Mouse (Mus musculus): ENCODE data around the gene Stambp.

Stambp gene

DNA sequence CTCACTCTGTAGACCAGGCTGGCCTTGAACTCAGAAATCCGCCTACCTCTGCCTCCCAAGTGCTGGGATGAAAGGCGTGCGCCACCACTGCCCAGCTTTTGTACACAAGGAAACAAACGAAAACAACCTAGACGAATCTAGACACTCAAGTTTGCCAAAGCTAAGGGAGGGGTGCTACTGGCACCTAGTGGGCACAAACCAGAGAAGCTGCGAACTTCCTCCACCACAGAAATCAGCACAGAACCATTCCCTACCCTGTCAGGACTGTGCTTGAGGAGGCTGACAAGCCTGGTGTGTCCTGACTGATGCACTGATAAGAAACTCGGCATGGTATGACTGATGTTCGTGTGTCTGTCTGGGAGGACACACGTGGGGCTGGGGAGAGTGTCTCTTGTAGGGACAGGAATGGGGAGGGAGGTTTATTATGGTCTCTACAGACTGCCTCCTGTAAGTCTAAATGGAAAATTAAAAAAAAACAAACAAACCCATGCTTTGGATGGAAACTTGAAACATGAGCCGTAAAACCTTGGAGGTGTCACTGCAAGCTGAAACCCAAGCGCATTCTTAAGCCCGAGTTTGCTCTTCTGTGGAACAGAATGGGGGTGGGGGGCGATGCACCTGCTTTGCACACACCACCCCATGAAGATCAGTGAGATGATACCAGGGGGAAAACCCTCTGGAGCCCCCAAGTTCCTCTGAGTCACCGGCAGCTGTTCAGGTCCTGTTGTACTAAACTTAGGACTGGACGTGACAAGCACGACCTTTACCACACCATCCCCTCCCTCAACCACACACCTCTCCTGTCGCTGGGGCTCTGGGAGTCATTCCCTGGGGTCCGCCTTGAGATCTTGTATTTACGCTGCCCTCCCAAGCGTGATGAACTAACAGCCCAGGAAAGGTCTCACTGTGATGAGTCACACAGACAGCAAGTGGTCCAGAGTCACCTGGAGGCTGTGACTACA lies 3.3 kb downstream of the Stambp start:
- DNase-seq (ENCODE audit: low read depth, low spot score) = no peak

GRCm38 (mm10) chr6:83555972-83556371 lies 16.6 kb downstream of the Stambp start:
- DNase-seq (ENCODE audit: low read depth, low spot score) = no peak

DNA sequence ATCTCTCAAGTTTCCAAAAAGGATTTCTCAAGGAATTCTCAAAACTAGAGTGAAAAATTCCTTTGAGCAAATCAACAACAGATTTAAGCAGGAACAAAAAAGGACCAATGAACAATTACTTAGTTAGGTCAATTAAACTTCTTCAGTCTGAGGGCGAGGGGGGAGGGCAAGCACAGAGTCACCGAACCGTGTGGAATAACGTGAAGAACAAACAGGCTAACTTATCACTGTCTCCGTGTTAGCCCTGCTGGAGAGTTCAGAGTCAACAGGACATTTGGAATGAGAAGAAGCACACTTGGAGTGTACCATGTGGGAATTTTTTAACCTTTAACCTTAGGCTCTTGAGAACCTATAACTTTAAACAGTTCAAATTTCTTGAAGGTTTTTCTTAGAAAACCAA lies 24.2 kb downstream of the Stambp start:
- no peak for DNase-seq (ENCODE audit: low read depth, low spot score)

DNA sequence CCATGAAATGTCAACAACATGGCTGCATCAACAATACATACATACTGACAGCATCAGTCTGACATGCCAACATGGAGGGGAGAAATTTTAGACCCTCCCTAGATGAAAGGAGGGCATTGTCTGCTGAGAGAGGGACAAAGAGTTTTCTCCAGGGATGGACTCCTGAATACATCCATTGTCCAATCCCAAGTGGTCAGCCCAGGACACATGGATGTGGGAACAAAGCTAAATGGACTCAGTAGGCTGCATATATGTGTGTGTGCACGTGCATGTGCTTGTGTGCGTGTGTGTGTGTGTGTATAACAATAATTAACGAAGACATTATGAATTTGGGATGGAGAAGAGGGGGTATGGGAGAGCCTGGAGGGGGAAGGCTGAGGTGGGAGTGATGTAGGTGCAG lies 26.8 kb downstream of the Stambp start:
- DNase-seq (ENCODE audit: low read depth, low spot score) = no peak

- no peak for DNase-seq (ENCODE audit: low read depth, low spot score)
These were observed 30.6 kb downstream of the Stambp start for GRCm38 (mm10) chr6:83541756-83542456.

DNA sequence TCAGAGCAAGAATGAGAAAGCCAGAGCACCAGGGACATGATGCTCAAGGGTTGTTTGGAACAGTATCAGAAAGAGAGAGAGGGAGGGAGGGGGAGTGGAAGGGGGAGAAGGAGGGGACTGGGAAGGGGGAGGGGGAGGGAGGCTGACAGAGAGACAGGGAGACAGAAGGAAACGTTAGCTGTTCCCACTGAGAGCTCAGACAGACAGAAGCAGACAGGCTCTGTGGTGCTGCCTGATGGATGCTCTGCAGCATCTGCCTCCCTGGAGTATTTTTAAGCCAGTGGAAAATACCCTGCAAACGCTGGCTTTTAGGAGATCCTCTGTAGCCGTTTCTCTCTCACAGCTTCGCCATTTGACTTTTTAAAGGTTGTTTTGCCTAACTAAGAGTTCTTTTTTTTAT lies 32.5 kb downstream of the Stambp start:
- no peak for DNase-seq (ENCODE audit: low read depth, low spot score)

DNA sequence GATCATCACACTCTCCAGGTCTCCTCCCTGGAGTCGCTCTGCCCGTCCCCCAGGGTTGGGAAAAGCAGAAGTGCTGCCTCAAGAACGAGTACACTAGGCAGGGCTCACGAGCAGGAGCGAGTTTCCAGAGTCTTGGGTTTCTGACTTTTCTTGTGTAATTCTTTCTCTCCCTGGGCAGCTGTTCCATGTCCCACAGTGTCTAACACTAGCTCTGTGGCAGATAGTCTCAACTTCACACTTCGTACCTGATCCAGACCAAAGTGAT lies 35.8 kb downstream of the Stambp start:
- no peak for DNase-seq (ENCODE audit: low read depth, low spot score)

DNA sequence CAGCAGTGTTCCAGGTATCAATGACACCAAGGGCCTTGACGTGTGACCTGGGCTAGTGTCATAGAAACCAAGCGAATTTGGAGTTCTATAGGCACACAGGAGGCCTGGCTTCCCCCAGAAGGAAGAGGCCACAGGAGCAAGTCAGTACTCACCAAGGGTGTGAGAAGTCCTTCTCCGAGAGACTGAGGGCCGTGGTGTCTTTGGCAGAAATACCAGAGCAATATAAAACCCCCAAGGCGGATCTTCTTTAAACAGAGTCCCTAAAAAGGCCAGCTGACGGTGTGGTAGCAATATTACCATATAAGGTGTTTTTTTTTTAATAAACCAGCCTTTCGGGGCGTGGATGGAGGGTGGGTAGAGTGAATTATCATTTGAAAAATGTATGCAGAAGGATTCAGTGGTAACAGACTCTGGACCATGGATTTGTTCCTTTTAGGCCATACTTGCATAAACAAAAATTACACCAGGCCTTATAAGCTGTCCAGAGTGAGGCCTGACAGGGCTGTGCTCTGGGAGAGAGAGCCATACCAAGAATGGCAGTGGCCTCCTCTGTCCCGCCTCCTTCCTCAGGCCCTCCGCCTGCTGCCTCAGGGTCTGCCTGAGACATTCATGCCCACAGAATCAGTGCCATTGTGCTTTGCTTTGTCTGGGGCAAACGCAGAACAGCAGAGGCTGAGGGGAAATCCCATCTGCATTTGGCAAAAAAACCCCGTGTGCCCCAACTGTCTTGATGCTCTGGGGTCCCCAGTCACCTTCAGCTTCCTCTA lies 36.3 kb downstream of the Stambp start, which contains the start of gene Actg2:
Gene Actg2 (minus strand): TSS at position 238 of the 767 bp plus-strand sequence.
- no peak for DNase-seq (ENCODE audit: low read depth, low spot score)

DNA sequence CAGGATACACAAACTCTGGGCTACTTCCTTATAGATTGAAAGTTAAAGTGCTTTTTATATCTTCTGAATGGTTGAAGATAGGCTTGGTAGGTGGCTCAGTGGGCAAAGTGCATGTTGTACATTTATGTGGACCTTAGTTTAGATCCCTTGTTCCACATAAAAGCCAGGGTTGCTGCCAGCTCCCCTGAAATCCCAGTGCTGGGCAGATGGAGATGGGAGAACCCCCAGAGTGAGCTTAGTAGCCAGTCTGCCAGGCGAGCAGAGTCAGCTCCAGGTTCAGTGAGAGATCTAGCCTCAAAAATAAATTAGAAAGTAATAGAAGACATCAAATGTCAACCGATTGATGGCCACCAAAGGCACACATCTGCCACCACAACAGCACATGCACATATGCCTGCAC lies 39.9 kb downstream of the Stambp start:
- DNase-seq (ENCODE audit: low read depth, low spot score) = no peak

DNA sequence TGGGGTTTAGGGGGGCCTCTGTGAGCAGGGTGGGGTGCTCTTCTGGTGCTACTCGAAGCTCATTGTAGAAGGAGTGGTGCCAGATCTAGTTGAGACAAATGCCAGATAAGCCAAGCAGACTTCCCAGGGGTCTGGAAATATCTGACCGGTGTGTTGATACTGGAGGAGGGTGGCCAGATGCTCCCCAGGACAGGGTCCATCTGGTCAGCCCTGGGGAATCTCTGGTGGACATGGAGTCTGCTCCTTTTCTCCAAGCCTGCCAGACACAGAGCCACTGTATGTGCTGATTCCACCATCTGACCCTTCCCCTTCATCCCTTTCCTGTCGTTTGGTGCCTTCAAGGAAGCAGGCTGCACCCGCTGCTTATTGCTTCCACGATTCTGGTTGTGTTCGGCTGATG lies 49.3 kb downstream of the Stambp start:
- no peak for DNase-seq (ENCODE audit: low read depth, low spot score)

DNA sequence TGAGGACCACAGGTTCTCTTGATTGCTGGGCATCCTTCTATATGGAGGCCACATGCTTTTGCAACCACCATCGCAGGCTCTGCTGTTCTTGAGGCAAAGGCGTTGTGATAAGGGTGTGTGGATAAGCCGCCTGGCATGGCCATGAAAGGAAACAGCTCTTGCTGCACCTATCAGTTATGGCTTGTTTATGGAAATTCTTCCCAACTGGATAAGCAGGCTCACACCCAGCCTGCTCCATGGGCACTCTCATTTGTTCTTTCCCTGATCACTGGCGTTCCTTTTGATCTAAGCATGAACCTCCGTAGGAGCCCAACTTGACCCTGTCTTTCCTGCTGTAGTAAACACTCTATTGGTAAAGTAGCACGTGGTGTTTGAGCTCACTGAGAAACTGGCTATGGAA lies 50.7 kb downstream of the Stambp start:
- no peak for DNase-seq (ENCODE audit: low read depth, low spot score)

DNA sequence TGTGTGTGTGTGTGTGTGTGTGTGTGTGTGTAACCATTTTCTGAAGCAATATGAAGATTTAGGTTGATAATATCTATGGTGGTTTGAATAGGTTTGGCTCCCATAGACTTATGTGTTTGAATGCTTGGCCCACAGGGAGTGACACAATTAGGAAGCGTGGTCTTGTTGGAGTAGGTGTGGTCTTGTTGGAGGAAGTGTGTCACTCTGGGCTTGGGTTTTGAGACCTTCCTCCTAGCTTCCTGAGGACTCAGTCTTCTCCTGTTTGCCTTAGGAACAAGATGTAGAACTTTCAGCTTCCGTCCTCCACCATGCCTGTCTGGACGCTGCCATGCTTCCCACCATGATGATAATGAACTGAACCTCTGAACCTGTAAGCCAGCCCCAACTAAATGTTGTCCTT lies 53.9 kb downstream of the Stambp start:
- DNase-seq (ENCODE audit: low read depth, low spot score) = no peak

DNA sequence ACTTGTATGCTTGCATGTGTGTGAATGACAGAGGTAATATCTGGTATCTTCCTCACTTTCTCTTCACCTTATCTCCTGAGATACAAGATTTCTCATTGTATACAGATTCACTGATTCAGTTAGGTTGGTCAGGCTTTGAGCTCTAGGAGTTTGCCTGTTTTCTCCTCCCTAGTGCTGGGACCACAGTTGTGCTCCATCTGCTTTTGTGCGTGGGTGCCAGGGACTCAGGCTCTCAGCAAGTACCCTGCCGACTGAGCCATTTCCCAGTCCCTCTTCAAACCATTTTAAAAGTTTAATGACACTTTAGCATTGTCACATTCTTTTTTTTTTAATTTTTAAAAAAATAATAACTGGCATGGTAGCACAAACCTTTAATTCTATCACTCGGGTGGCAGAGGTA lies 57.4 kb downstream of the Stambp start:
- no peak for DNase-seq (ENCODE audit: low read depth, low spot score)

DNA sequence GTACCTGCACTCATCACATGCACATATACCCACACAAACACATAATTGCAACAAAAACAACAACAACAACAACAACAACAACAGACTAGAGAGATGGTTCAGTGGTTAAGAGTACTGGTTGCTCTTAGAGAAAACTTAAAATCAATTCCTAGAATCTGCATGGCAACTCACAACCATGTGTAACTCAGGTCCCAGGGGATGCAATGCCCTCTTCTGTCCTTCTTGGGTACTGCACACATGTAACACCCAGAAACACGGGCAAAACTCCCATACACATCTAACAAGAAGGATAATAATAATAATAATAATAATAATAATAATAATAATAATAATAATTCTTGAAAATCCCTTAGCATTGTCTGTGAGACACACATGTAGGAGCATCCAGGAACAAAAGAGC lies 60.0 kb downstream of the Stambp start:
- DNase-seq (ENCODE audit: low read depth, low spot score) = no peak

DNA sequence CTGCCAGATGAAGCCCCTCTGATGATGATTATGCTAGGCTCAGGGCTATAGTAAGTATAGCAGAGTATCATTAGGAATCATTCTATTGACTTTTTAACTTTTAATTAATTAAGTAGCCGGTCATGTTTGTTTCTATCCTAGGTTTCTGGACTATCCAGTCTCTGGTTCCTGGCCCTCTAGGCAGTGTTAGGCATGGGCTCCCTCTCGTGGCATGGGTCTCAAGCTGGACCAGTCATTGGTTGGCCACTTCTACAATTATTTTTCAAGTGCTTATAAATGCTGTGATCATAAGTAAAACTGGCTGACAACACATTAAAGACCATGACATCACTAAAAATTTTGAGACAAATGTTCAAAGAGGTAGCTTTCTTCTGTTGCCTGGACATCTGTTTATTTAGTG lies 62.3 kb downstream of the Stambp start:
- DNase-seq (ENCODE audit: low read depth, low spot score) = no peak

- no peak for DNase-seq (ENCODE audit: low read depth, low spot score)
These were observed 63.1 kb downstream of the Stambp start for GRCm38 (mm10) chr6:83509442-83509841.

DNA sequence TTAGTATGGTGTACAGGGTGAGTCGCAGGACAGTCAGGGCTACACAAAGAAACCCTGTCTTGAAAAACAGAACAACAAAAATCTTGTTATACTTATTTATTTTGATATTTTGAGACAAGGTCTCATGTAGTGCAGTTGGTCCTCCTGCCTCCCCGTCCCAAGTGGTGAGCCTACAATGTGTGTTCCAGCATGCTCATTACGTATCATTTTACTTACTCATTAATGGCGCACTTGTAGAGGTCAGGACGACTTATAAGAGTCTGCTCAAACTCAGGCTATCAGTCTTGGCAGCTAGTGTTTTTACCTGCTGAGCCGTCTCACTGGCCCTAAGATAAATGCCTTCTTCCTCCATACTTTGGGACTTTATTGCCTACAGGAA lies 65.4 kb downstream of the Stambp start:
- no peak for DNase-seq (ENCODE audit: low read depth, low spot score)

GRCm38 (mm10) chr6:83506258-83507167 lies 66.0 kb downstream of the Stambp start, which contains the start of gene Dguok:
Dguok (minus strand) TSS chr6:83506969.
- peak; percentile 96 for DNase-seq (ENCODE audit: low read depth, low spot score)

- DNase-seq (ENCODE audit: low read depth, low spot score) = no peak
These were observed 67.0 kb downstream of the Stambp start for GRCm38 (mm10) chr6:83505554-83505953.

- DNase-seq (ENCODE audit: low read depth, low spot score) = no peak
These were observed 69.2 kb downstream of the Stambp start for GRCm38 (mm10) chr6:83503361-83503760.

GRCm38 (mm10) chr6:83502656-83503055 lies 69.9 kb downstream of the Stambp start:
- no peak for DNase-seq (ENCODE audit: low read depth, low spot score)
